Mouse (Mus musculus): ENCODE results near the gene Cfdp1. TPM values are rescaled to one million over a fixed set of nuclear protein-coding genes. Genes with fewer than 3 reads are reported as not detected.
A peak's percentile ranks its signal among the peaks of the same experiment; 100 is the strongest.

Gene Cfdp1
- polyA plus RNA-seq, 1 experiment from 2014 or later = 89.5 TPM

DNA sequence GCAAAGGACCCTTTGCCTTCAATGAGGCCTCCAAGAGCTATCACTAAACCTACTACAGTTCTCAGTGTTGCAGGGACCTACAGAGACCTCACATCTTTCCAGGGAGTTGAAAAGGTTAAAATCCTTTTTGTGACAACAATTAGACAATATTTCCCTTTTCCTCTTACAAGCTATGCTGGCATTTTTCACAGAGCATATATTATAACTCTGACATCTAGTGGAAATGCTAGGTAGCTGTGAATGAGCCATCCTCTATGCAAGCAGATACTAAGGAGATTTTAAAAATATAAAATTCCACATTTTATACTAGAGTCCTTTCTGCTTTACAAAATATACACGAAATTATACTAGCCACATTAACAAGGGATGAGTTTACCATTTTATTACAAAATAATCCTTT lies 41.3 kb downstream of the Cfdp1 start:
- Histone ChIP-seq H3K27me3 (replicated peaks; ENCODE audit: control insufficient read depth, insufficient read depth, low read length) (no peaks in the 10 kb centered on the region), H3K36me3 (ENCODE audit: control insufficient read depth, insufficient read depth) (0 out of 2 replicates have a peak, but pooled peaks cover 7% of the 10 kb centered on the region), H3K4me3 (ENCODE audit: low read depth, low read length) (no peak overlapping the region), H3K9me3 (ENCODE audit: control insufficient read depth) (no peaks in the 10 kb centered on the region), H3K9ac (ENCODE audit: low read depth, low read length) (no peak overlapping the region), H3K4me2 (replicated peaks; ENCODE audit: low read depth) (no peak overlapping the region), H3K27ac (ENCODE audit: low read depth, low read length) (no peak overlapping the region), H3K4me1 (replicated peaks; ENCODE audit: control insufficient read depth, insufficient read depth, low read length) (no peaks in the 10 kb centered on the region)
- no peak for ATAC-seq
- TF ChIP-seq CTCF (IDR thresholded peaks at IDR 0.05; ENCODE audit: low read depth) = peak; percentile 58
- 76% methylated on average over 1 of the region's 1 CpGs for WGBS

DNA sequence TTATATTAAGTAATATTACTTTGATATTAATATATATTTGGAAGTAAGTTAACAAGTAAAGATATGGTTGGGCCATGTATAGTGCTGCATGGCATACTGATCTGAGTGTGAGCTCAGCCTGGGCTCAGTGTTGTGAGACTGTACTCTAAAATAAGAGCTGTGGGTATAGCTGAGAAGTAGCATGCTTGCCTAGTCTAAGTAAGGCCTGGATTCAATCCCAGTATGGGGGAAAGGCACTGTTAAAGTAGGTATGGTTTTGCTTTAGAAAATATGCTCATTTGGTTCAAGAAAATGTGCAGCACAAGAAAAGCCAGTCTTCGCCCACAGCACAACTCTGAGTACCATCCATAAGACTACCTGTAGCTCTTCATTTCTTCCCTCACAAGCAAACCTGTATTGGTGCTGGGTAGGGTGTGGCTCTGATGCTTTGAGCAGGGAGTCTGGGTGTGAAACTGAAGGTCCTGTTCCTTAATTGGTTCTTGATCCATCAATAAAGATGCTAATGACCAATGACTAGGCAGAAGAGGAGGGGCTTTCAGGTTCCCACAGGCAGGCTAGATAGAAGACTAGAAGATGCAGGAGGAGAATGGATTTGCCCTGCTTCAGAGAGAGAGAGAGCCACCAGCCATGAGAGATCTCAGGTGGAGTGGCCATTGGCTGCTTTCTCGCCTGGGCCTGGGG lies 43.3 kb downstream of the Cfdp1 start:
- ATAC-seq = 0 out of 2 replicates have a peak, but pooled peaks have one; percentile 28
- H3K27me3 ChIP-seq (replicated peaks; ENCODE audit: control insufficient read depth, insufficient read depth, low read length) = no peaks in the 10 kb centered on the region
- H3K27ac ChIP-seq (ENCODE audit: low read depth, low read length) = no peak overlapping the region
- H3K4me3 ChIP-seq (ENCODE audit: low read depth, low read length) = no peak overlapping the region
- H3K4me1 ChIP-seq (replicated peaks; ENCODE audit: control insufficient read depth, insufficient read depth, low read length) = no peaks in the 10 kb centered on the region
- H3K36me3 ChIP-seq (ENCODE audit: control insufficient read depth, insufficient read depth) = 0 out of 2 replicates have a peak, but pooled peaks cover 7% of the 10 kb centered on the region
- H3K9ac ChIP-seq (ENCODE audit: low read depth, low read length) = no peak overlapping the region
- WGBS = 94% methylated on average over 2 of the region's 2 CpGs
- no peak overlapping the region for H3K4me2 ChIP-seq (replicated peaks; ENCODE audit: low read depth)
- H3K9me3 ChIP-seq (ENCODE audit: control insufficient read depth) = no peaks in the 10 kb centered on the region
- TF ChIP-seq CTCF (IDR thresholded peaks at IDR 0.05; ENCODE audit: low read depth) = no peak

DNA sequence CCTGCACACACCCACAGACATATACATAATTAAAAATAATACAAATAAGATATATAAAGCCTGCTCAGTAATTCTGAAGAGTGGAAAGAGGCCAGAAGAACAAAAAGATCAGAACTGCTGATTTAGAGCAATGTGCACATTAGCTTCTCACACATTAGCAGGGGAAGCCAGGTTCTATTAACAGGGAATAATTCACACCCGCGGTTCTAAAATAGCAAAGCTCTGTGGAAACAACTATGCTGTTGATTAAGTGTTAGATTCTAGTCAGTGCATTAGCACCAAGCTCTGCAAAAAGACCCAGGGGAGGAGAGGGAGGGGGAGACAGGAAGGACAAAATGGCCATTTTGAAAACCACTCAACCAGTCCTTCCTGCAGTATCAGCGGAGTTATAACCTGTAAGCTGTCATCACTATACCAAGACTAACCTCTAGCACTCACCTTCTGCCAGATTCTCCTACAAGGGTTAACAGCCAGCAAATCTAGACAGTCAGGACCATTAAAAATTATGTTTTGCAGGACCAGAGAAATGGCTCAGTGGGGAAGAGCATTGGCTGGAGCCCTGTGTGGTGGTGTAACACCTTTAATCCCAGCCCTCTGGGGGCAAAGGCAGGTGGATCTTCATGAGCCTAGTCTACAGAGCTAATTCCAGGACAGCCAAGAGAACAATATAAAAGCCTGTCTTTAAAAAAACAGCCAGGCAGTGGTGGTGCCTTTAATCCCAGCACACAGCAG lies 45.0 kb downstream of the Cfdp1 start:
- H3K9me3 ChIP-seq (ENCODE audit: control insufficient read depth) = no peaks in the 10 kb centered on the region
- no peak overlapping the region for H3K4me2 ChIP-seq (replicated peaks; ENCODE audit: low read depth)
- H3K4me1 ChIP-seq (replicated peaks; ENCODE audit: control insufficient read depth, insufficient read depth, low read length) = no peaks in the 10 kb centered on the region
- no peak for TF ChIP-seq CTCF (IDR thresholded peaks at IDR 0.05; ENCODE audit: low read depth)
- WGBS = 81% methylated on average over 3 of the region's 3 CpGs
- no peaks in the 10 kb centered on the region for H3K27me3 ChIP-seq (replicated peaks; ENCODE audit: control insufficient read depth, insufficient read depth, low read length)
- ATAC-seq = no peak
- no peak overlapping the region for H3K4me3 ChIP-seq (ENCODE audit: low read depth, low read length)
- 0 out of 2 replicates have a peak, but pooled peaks cover 9% of the 10 kb centered on the region for H3K36me3 ChIP-seq (ENCODE audit: control insufficient read depth, insufficient read depth)
- no peak overlapping the region for H3K27ac ChIP-seq (ENCODE audit: low read depth, low read length)
- H3K9ac ChIP-seq (ENCODE audit: low read depth, low read length) = no peak overlapping the region

DNA sequence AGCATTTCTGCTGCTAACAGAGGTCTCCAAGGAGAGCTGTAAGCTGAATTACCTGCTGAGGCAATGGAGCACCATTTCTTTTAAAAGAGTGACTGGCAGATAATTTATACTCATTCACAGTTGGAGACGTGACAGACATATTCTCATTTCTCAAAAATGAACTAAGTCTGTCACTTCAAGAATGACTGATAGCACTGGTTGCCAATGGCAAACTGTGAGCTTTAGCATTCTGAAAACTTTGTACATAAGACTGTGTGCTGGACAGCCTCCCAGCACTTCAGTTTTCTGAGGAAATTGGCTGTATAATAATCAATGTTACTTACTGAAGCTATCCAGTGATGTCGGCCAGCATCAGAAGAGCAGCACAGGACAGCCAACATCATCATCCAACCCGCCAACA lies 46.1 kb downstream of the Cfdp1 start:
- no peak for TF ChIP-seq CTCF (IDR thresholded peaks at IDR 0.05; ENCODE audit: low read depth)
- Histone ChIP-seq H3K27me3 (replicated peaks; ENCODE audit: control insufficient read depth, insufficient read depth, low read length) (no peaks in the 10 kb centered on the region), H3K36me3 (ENCODE audit: control insufficient read depth, insufficient read depth) (0 out of 2 replicates have a peak, but pooled peaks cover 10% of the 10 kb centered on the region), H3K9ac (ENCODE audit: low read depth, low read length) (no peak overlapping the region), H3K27ac (ENCODE audit: low read depth, low read length) (no peak overlapping the region), H3K9me3 (ENCODE audit: control insufficient read depth) (no peaks in the 10 kb centered on the region), H3K4me1 (replicated peaks; ENCODE audit: control insufficient read depth, insufficient read depth, low read length) (no peaks in the 10 kb centered on the region), H3K4me2 (replicated peaks; ENCODE audit: low read depth) (no peak overlapping the region), H3K4me3 (ENCODE audit: low read depth, low read length) (no peak overlapping the region)
- WGBS = 98% methylated on average over 3 of the region's 3 CpGs
- ATAC-seq = no peak

DNA sequence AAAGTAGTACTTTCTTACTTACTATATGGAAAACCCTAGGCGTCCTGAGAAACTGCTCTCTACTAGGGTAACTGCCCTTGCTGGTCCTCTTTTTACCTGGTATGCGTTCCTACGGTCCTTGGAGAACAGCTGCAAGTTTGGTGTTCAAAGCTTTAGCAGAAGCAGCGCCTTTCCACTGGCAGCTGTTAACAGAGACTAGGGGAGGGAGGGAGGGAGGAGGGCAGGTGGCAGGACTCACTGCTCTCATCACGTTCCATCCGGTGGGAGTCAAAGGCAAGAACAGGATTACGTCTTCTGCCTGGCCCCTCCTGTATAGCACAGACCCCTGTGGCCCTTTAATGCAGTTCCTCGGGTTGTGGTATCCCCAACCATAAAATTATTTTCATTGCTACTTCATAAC lies 50.7 kb downstream of the Cfdp1 start:
- no peak overlapping the region for H3K4me3 ChIP-seq (ENCODE audit: low read depth, low read length)
- no peaks in the 10 kb centered on the region for H3K4me1 ChIP-seq (replicated peaks; ENCODE audit: control insufficient read depth, insufficient read depth, low read length)
- TF ChIP-seq CTCF (IDR thresholded peaks at IDR 0.05; ENCODE audit: low read depth) = no peak
- no peaks in the 10 kb centered on the region for H3K27me3 ChIP-seq (replicated peaks; ENCODE audit: control insufficient read depth, insufficient read depth, low read length)
- ATAC-seq = no peak
- no peak overlapping the region for H3K4me2 ChIP-seq (replicated peaks; ENCODE audit: low read depth)
- H3K9me3 ChIP-seq (ENCODE audit: control insufficient read depth) = no peaks in the 10 kb centered on the region
- 0 out of 2 replicates have a peak, but pooled peaks cover 3% of the 10 kb centered on the region for H3K36me3 ChIP-seq (ENCODE audit: control insufficient read depth, insufficient read depth)
- H3K27ac ChIP-seq (ENCODE audit: low read depth, low read length) = peak overlapping the region; percentile 28; the same call in 1 of the 2 replicates
- WGBS = 80% methylated on average over 8 of the region's 8 CpGs
- H3K9ac ChIP-seq (ENCODE audit: low read depth, low read length) = no peak overlapping the region

DNA sequence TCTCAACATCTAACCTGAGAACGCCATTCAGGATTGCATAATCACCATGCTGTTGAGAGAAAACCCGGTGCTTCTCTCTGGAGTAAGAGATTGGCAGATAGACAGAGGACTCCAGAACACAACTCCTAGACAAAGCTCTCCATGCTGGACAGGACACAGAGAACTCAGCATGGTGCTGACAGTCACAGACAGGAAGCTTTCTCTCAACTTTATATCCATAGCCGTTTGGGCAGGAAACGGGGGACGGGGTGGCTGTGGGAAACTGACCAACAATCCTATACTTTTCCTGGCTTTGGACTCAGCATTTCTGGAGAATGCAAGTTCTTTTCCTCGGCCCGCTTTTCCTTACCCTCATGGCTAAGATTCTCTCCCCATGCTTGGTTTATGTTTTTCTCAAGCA lies 51.8 kb downstream of the Cfdp1 start:
- Histone ChIP-seq H3K9ac (ENCODE audit: low read depth, low read length) (no peak overlapping the region), H3K4me3 (ENCODE audit: low read depth, low read length) (no peak overlapping the region), H3K36me3 (ENCODE audit: control insufficient read depth, insufficient read depth) (0 out of 2 replicates have a peak, but pooled peaks cover 3% of the 10 kb centered on the region), H3K27me3 (replicated peaks; ENCODE audit: control insufficient read depth, insufficient read depth, low read length) (no peaks in the 10 kb centered on the region), H3K27ac (ENCODE audit: low read depth, low read length) (no peak overlapping the region), H3K4me1 (replicated peaks; ENCODE audit: control insufficient read depth, insufficient read depth, low read length) (no peaks in the 10 kb centered on the region), H3K9me3 (ENCODE audit: control insufficient read depth) (no peaks in the 10 kb centered on the region), H3K4me2 (replicated peaks; ENCODE audit: low read depth) (no peak overlapping the region)
- TF ChIP-seq CTCF (IDR thresholded peaks at IDR 0.05; ENCODE audit: low read depth) = no peak
- WGBS = 67% methylated on average over 7 of the region's 7 CpGs
- no peak for ATAC-seq

All from intestine, postnatal 0 days (tissue).